Mouse (Mus musculus) kidney, embryonic 15.5 days (tissue): ENCODE results near the gene Insig1. TPM values are rescaled to one million over a fixed set of nuclear protein-coding genes. Genes with fewer than 3 reads are reported as not detected.
A peak's percentile ranks its signal among the peaks of the same experiment; 100 is the strongest.

Experiments
- ATAC-seq: fragments of 200-750 bp; cut with Nextera tagmentation; replicated peaks from 2 replicates; pipeline ENCODE4 v1.8.0; 2017; ENCODE audit warnings: moderate TSS enrichment; ENCODE audit not compliant: low FRiP score
- H3K27ac ChIP-seq: fragments of 300-500 bp; sonication (generic); 2 replicates; pipeline ENCODE4 v1.5.1; 2015; ENCODE audit warnings: mild to moderate bottlenecking, inconsistent platforms
- H3K27me3 ChIP-seq: fragments of 300-500 bp; sonication (generic); 2 replicates; pipeline ENCODE4 v1.6.1; 2015; ENCODE audit warnings: inconsistent platforms
- H3K36me3 ChIP-seq: fragments of 300-500 bp; sonication (generic); 2 replicates; pipeline ENCODE4 v1.6.1; 2015; ENCODE audit warnings: inconsistent platforms
- H3K4me1 ChIP-seq: fragments of 300-500 bp; sonication (generic); 2 replicates; pipeline ENCODE4 v1.6.1; 2015; ENCODE audit warnings: inconsistent platforms
- H3K4me2 ChIP-seq: fragments of 300-500 bp; sonication (generic); 2 replicates; pipeline ENCODE4 v1.6.1; 2015; ENCODE audit warnings: moderate library complexity, mild to moderate bottlenecking, inconsistent platforms
- H3K4me3 ChIP-seq: fragments of 300-500 bp; sonication (generic); replicated peaks from 2 replicates; pipeline ENCODE4 v1.5.1; 2015; ENCODE audit warnings: mild to moderate bottlenecking, inconsistent platforms
- H3K9ac ChIP-seq: fragments of 300-500 bp; sonication (generic); 2 replicates; pipeline ENCODE4 v1.6.1; 2015; ENCODE audit warnings: mild to moderate bottlenecking, inconsistent platforms
- H3K9me3 ChIP-seq: fragments of 300-500 bp; sonication (generic); replicated peaks from 2 replicates; pipeline ENCODE4 v1.6.1; 2016; ENCODE audit warnings: inconsistent platforms
- WGBS: fragments of 180-500 bp; shearing (Covaris S2); methylation state at CpG from one replicate; pipeline ENCODE4 v1.1.7; 2015; ENCODE audit warnings: mixed read lengths; 5-methylcytosine and 5-hydroxymethylcytosine counted together
- polyA plus RNA-seq: library from polyadenylated mRNA; unstranded; fragments of >200 nt; fragmentation: Nextera tagmentation; extraction: Ambion mirVana; gene quantifications from 2 replicates; pipeline ENCODE4 v1.2.1, GENCODE M21; 2015

Insig1 gene
- 50.2 and 52.8 TPM in 2 replicates for polyA plus RNA-seq

DNA sequence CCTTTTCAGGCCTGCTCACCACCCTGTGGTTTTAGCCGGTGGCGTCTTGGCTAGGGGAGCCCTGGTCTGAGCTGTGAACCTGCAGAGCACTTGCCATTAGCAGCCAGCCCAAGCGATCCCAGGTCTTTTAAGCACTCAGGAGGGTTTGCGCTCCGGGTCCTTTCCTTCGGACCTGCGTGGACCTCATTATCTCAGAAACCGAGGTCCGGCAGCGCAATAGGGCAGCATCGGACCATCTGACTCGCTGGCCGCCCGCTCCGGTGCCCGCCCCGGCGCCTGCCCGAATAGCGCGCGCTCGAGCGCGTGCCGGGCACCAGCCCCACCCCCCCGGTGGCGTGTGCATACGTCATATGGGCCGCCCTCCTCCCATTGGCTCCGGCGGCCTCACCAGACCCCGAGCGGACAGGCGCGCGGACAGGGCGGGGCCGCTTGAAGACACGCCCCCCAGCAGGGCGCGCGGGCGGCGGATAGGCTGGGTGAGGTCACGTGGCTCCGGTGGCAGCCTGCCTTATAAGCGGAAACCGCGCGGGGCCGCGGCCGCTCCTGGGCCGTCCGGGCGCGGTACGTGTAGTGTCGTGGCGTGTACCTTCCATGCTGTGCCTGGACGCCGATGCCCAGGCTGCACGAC lies at the start of gene Insig1:
Gene Insig1, plus strand, starts transcription at position 536 of the 628 bp plus-strand sequence.
- Histone ChIP-seq H3K4me1 (peaks cover 29% of the 10 kb centered on the region), H3K4me2 (peak within 1 kb of the TSS; percentile 82), H3K27me3 (no peaks in the 10 kb centered on the region), H3K36me3 (peaks cover 29% of the 10 kb centered on the region), H3K27ac (peak within 1 kb of the TSS; percentile 94), H3K9me3 (no peaks in the 10 kb centered on the region), H3K9ac (peak within 1 kb of the TSS; percentile 82), H3K4me3 (peak within 1 kb of the TSS; percentile 92)
- ATAC-seq: peak; percentile 96
- WGBS: under 1% methylated on average over 64 of the region's 64 CpGs

DNA sequence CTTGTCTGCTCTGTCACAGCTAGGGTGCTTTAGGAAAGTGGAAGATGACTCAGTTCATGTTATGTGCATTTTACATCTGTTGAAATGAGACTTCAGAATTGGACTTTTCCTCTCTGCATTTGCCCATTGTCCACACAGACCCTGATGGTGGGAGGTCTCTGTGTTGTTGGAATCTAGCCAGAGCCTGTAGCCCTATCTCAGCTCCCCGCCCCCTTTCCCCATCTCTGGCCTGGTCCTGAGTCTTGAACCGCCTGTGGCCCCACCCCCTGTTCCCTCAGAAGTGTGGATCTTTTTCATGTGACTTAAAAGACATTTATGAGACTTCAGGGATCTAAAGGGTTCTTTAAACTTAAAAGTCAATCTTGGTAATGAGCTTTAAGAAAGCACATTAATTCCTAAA lies 47.7 kb upstream of the Insig1 start:
- no peaks in the 10 kb centered on the region for H3K27me3 ChIP-seq
- H3K4me1 ChIP-seq: no peaks in the 10 kb centered on the region
- WGBS: 45% methylated on average over 2 of the region's 2 CpGs
- ATAC-seq: no peak
- no peaks in the 10 kb centered on the region for H3K36me3 ChIP-seq
- H3K4me2 ChIP-seq: no peak overlapping the region
- H3K9ac ChIP-seq: no peak overlapping the region
- H3K27ac ChIP-seq: no peak overlapping the region
- H3K9me3 ChIP-seq: no peaks in the 10 kb centered on the region
- H3K4me3 ChIP-seq: no peak overlapping the region

DNA sequence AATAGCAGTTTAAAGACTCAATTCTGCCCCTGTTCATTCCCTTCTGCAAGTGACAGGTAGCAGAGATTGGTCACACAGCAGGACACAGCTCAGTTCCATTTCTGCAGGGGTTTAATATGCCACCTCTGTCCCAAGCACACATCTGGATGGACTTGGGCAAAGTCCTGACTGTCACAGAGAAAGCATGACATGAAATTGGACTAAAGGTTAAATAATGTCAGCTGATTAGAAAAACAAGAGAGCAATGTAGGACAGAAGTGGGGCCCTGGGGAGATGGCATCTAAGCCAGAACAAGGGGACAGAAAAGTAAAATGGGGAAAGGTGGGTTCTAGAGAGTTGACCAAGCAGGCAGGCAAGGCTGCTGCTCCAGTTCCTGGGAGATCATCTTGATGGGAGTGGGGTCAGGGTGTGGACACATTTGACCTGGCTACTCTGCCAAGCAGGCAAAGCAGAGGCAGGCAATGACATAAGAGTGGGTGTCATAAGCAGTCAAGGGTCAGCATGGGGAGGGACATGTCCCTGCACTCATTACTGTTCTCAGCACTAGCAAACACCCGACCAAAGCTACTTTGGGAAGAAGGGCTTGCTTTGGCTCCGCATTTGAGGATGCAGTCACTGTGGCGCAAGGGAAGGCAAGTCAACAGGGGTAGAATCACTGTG lies 39.5 kb upstream of the Insig1 start:
- Histone ChIP-seq H3K27me3 (no peaks in the 10 kb centered on the region), H3K9me3 (no peaks in the 10 kb centered on the region), H3K27ac (no peak overlapping the region), H3K4me1 (no peaks in the 10 kb centered on the region), H3K9ac (no peak overlapping the region), H3K4me2 (no peak overlapping the region), H3K4me3 (no peak overlapping the region), H3K36me3 (no peaks in the 10 kb centered on the region)
- ATAC-seq: no peak
- WGBS: 85% methylated on average over 3 of the region's 3 CpGs

DNA sequence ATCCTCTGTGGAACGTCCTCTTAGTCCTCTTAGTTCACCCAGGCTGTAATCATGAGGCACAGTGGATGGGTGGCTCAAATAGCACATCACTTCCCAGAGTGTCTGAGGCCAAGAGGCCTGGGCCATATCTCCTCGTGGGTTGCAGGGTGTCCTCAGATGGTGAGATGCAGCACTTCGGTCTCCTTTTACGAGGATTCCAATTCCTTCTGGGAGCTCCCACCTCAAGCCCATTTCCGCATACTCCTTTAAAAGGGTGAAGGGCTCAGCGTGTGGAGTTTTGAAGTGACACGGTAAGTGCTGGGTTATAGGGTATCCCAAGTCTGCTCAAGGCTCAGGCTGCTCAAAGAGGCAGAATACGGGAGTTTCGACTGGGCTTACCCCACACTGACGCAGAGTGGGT lies 38.3 kb upstream of the Insig1 start:
- H3K36me3 ChIP-seq: no peaks in the 10 kb centered on the region
- H3K27ac ChIP-seq: no peak overlapping the region
- H3K4me1 ChIP-seq: peaks cover 10% of the 10 kb centered on the region
- H3K27me3 ChIP-seq: no peaks in the 10 kb centered on the region
- no peak for ATAC-seq
- no peaks in the 10 kb centered on the region for H3K9me3 ChIP-seq
- no peak overlapping the region for H3K4me3 ChIP-seq
- H3K4me2 ChIP-seq: no peak overlapping the region
- no peak overlapping the region for H3K9ac ChIP-seq
- 85% methylated on average over 10 of the region's 10 CpGs for WGBS

DNA sequence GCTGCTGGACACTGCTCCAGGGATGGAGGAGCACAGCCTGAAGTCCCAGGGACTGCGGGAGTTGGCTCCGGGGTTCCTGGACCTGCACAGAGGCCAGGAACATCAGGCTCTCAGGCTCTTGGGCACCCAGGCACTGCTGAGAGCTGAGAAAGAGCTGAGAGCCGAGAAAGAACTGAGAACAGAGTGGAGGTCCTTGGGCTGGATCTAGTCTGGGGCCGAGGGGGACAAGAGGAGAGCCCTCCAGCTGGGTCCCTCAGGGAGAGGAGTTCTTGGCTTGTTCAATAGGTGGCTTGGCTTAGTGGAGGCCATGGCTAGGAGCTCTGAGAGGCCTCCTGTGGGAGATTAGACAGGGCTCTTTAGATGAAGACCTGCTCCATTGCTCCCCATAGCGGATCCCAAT lies 37.9 kb upstream of the Insig1 start:
- Histone ChIP-seq H3K4me1 (peaks cover 14% of the 10 kb centered on the region), H3K4me3 (no peak overlapping the region), H3K9me3 (no peaks in the 10 kb centered on the region), H3K27ac (no peak overlapping the region), H3K27me3 (no peaks in the 10 kb centered on the region), H3K9ac (no peak overlapping the region), H3K36me3 (no peaks in the 10 kb centered on the region), H3K4me2 (no peak overlapping the region)
- no peak for ATAC-seq
- WGBS: 85% methylated on average over 5 of the region's 5 CpGs

DNA sequence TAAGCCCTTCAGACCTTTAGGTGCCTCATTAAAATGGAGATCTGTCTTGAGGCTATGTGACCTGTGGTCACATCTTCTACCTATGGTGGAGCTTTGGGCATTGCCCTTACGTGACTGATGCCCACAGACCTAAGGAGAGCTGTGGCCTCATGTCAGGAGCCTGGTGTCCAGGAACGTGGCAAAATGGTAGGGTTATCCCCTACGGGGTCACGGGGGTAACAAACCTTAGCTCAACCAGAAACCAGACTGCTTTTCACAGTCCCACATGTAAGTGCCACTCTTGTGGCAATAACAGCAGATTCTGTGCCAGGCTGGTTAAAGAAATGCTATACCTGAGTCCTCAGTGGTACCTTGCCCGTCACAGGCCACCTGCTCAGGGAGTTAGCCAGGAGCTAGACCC lies 37.3 kb upstream of the Insig1 start:
- no peak overlapping the region for H3K4me2 ChIP-seq
- no peaks in the 10 kb centered on the region for H3K27me3 ChIP-seq
- H3K4me1 ChIP-seq: peaks cover 16% of the 10 kb centered on the region
- no peak overlapping the region for H3K27ac ChIP-seq
- no peak for ATAC-seq
- no peak overlapping the region for H3K4me3 ChIP-seq
- no peaks in the 10 kb centered on the region for H3K36me3 ChIP-seq
- WGBS: 85% methylated on average over 5 of the region's 5 CpGs
- H3K9me3 ChIP-seq: no peaks in the 10 kb centered on the region
- no peak overlapping the region for H3K9ac ChIP-seq

DNA sequence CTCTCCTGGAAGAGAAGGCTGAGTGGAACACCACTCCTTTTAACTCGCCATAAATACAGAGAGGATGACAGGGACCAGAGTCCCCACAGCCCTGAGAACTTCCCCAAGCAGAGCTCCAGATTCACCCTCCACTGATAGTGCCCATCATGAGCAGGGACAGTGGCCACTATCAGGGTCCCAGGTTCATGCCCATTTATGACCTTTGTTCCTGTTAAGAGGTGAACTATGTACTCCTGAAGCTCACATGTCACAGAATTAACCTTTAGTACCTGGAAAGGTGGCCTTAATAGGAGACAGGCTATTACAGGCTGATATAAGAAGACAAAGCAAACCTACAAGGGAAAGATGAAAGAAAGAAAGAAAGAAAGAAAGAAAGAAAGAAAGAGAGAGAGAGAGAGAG lies 35.2 kb upstream of the Insig1 start:
- no peak overlapping the region for H3K4me2 ChIP-seq
- H3K9me3 ChIP-seq: no peaks in the 10 kb centered on the region
- H3K27ac ChIP-seq: no peak overlapping the region
- WGBS: 63% methylated on average over 1 of the region's 1 CpGs
- no peaks in the 10 kb centered on the region for H3K36me3 ChIP-seq
- H3K9ac ChIP-seq: no peak overlapping the region
- no peaks in the 10 kb centered on the region for H3K27me3 ChIP-seq
- H3K4me1 ChIP-seq: peaks cover 16% of the 10 kb centered on the region
- no peak for ATAC-seq
- no peak overlapping the region for H3K4me3 ChIP-seq

DNA sequence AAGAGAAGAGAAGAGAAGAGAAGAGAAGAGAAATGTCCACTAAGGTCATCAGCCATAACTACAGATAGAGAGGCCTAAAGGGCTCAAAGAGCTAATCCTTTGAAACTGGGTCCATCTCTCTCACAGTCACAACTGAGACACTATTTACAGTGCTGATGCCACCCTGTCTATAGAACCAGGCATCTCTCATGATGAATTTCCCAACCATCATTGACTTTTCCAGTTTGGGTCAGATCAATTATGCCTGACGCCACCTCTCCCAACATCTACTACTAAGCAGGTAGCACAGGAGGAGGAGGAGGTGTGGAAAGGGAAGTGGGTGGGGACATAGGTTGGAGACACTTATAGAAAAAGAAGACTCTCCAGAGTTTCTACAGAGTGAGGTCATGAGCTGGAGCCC lies 34.6 kb upstream of the Insig1 start:
- Histone ChIP-seq H3K36me3 (no peaks in the 10 kb centered on the region), H3K9me3 (no peaks in the 10 kb centered on the region), H3K27me3 (no peaks in the 10 kb centered on the region), H3K4me3 (no peak overlapping the region), H3K4me1 (peaks cover 16% of the 10 kb centered on the region), H3K9ac (no peak overlapping the region), H3K4me2 (no peak overlapping the region), H3K27ac (peak overlapping the region; percentile 54; the same call in 1 of the 2 replicates)
- no peak for ATAC-seq
- WGBS: 78% methylated on average over 1 of the region's 1 CpGs

DNA sequence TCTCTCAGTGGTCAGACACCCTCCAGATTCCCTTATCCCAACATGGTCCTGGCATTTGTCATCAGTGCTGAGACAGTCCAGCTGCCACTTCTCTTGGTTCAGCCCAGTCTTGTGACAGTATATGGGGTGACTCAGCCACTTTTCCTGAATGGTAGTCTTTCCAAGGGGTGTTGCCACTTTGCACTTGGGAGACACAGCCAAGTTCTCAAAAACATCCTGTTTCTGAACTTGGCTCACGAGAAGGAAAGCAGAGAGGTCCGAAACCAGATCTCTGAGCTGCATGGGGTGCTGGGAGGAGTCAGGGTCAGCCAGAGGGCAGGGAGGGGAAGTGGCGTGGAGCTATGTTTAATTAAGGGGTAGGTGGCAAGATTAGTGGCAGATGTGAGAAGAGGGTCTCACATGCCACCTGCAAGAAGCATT lies 34.0 kb upstream of the Insig1 start:
- peak overlapping the region; percentile 54 for H3K27ac ChIP-seq

DNA sequence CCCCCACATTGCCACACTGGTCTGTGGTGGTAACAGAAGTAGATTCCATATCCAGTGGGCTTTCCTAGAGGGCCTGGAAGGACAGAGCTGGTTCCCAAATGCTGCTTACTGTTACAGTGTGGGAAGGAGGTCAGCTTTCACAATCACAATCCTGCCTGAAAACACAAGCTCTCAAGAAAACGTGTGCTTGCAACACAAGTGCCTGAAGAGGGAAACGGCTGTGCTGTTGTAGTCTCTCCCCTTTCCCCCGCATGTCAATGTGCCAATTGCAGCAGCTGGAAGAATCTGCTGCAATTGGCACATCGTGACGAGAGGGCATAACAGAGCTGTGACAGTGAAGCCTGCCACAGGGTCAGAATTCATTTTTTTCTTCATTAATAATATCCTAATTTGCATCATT lies 33.5 kb upstream of the Insig1 start:
- H3K4me3 ChIP-seq: no peak overlapping the region
- H3K27ac ChIP-seq: 0 out of 2 replicates have a peak overlapping the region, but pooled peaks have one; percentile 54
- H3K4me1 ChIP-seq: peaks cover 16% of the 10 kb centered on the region
- H3K9ac ChIP-seq: no peak overlapping the region
- peak; percentile 27; the same call in 1 of the 2 replicates for ATAC-seq
- no peaks in the 10 kb centered on the region for H3K27me3 ChIP-seq
- H3K36me3 ChIP-seq: no peaks in the 10 kb centered on the region
- no peak overlapping the region for H3K4me2 ChIP-seq
- no peaks in the 10 kb centered on the region for H3K9me3 ChIP-seq
- WGBS: 32% methylated on average over 5 of the region's 5 CpGs

More for the DNA sequence above, 34.0 kb upstream of the Insig1 start:
- Histone ChIP-seq H3K4me2 (no peak overlapping the region), H3K9me3 (no peaks in the 10 kb centered on the region), H3K9ac (no peak overlapping the region), H3K27me3 (no peaks in the 10 kb centered on the region), H3K4me3 (no peak overlapping the region), H3K36me3 (no peaks in the 10 kb centered on the region), H3K4me1 (peaks cover 16% of the 10 kb centered on the region)
- WGBS: 8% methylated on average over 3 of the region's 3 CpGs
- ATAC-seq: peak; percentile 61; the same call in 1 of the 2 replicates

DNA sequence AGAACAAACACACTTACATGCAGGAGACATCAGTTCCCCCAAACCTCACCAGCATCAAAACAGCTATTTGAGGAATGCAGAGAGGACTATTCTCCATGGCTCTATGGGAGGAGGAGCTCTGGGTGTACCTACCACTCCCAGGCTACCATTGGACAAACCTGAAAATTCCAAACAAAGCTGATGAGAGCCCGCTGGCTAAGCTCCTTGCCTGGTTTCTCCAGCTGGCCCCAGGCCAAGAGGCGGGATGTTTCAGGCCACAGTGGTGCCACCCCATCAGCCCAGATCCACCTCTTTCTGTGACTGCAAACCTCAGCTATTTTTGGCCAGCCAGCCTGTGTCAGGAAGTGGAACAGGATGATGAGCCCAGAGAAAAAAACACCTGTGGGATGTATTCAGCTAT lies 33.0 kb upstream of the Insig1 start:
- H3K9me3 ChIP-seq: no peaks in the 10 kb centered on the region
- H3K36me3 ChIP-seq: no peaks in the 10 kb centered on the region
- H3K9ac ChIP-seq: no peak overlapping the region
- H3K4me3 ChIP-seq: no peak overlapping the region
- no peaks in the 10 kb centered on the region for H3K27me3 ChIP-seq
- peaks cover 16% of the 10 kb centered on the region for H3K4me1 ChIP-seq
- 28% methylated on average over 2 of the region's 2 CpGs for WGBS
- no peak overlapping the region for H3K4me2 ChIP-seq
- no peak overlapping the region for H3K27ac ChIP-seq
- ATAC-seq: no peak; the same call in 1 of the 2 replicates

DNA sequence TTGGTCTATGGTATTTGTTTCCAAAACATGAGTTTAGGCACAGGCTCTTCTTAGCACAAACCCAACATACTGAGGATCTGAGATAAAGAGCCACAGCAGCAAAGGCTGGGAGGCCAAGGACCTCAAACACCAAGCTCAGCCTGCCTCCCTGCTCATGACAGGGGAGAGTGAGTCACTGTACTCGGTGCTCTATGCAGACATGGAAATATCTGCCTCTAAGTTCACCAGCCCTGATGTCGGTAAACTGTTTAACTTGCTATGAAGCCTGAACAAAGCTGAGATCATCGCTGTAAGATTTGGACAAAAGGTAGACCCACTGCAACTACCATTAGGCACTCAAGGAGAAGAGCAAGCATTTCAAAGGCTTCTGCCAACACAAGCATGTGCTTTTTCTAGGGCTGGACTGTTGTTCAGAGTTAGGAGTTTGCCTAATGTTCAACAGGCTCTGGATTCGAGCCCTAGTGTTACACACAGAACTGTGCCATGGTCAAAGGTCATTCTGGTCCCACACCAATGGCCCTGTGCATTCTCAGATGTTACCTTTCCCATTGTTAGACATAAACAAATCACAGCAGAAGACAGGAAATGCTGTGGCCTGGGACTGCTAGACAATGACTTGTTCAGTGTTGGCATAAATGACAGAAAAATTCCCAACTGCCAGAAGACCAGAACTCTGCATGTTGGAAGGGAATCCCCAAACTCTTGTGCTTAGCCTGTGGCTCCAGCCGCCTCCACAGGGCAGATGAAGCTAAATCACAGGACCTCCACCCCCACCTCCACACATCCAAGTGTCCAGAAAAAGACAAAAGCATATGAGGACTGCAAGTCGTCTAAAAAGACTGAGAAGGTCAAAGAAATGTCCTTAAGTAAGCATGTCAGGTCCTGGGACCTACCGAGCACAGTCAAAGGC lies 31.2 kb upstream of the Insig1 start:
- no peaks in the 10 kb centered on the region for H3K27me3 ChIP-seq
- no peaks in the 10 kb centered on the region for H3K36me3 ChIP-seq
- H3K4me1 ChIP-seq: peaks cover 16% of the 10 kb centered on the region
- no peak for ATAC-seq
- H3K27ac ChIP-seq: no peak overlapping the region
- H3K9ac ChIP-seq: no peak overlapping the region
- H3K4me3 ChIP-seq: no peak overlapping the region
- WGBS: 78% methylated on average over 7 of the region's 7 CpGs
- H3K4me2 ChIP-seq: no peak overlapping the region
- H3K9me3 ChIP-seq: 0 out of 2 replicates have a peak, but pooled peaks cover 2% of the 10 kb centered on the region
